Mouse (Mus musculus) macrophage (primary cell): Measurements from ENCODE around the gene Folr2. TPM values are rescaled to one million over a fixed set of nuclear protein-coding genes. Genes with fewer than 3 reads are reported as not detected.

Experiments
- H3K27ac ChIP-seq: fragments of 350-480 bp; formaldehyde crosslinking; 2 replicates; pipeline ENCODE4 v1.9.0; 2021
- H3K36me3 ChIP-seq: fragments of 350-480 bp; formaldehyde crosslinking; 2 replicates; pipeline ENCODE4 v1.9.0; 2021; ENCODE audit errors: inconsistent target
- H3K4me3 ChIP-seq: fragments of 350-480 bp; formaldehyde crosslinking; 2 replicates; pipeline ENCODE4 v1.9.0; 2021; ENCODE audit errors: inconsistent target
- H3K79me2 ChIP-seq: fragments of 350-480 bp; formaldehyde crosslinking; 2 replicates; pipeline ENCODE4 v1.9.0; 2021; ENCODE audit errors: inconsistent target
- WGBS: methylation state at CpG from one replicate; pipeline ENCODE4 v1.1.7; 2026; ENCODE audit warnings: inconsistent platforms; ENCODE audit not compliant: missing documents; 5-methylcytosine and 5-hydroxymethylcytosine counted together
- polyA plus RNA-seq: library from polyadenylated mRNA; stranded (reverse); fragments of 250-400 nt; gene quantifications from 3 replicates; pipeline ENCODE4 v1.2.4, GENCODE M21; 2018; ENCODE audit warnings: inconsistent platforms
- total RNA-seq, 78 experiments: library from RNA; depleted of rRNA; stranded (reverse); fragments of 250-400 nt; gene quantifications; 1 replicate in 9 of 78; 2 replicates in 24 of 78; 3 replicates in 43 of 78; 4 replicates in 2 of 78; pipeline ENCODE4 v1.2.4; 2018; ENCODE audit warnings: inconsistent platforms in 56 of 78

The Folr2 gene
- 10 to 100 TPM in 1 of 26 experiments, 1 to 10 TPM in 22, under 1 TPM in 1, not detected in 2; 0.96 to 11.9 (median 3.2) TPM for total RNA-seq (2018; cell fraction: chromatin; rRNA removed)
- 10 to 100 TPM; 14.4 to 29.0 (median 19.4) TPM for total RNA-seq (2018; cell fraction: cytosol; rRNA removed)
- 10 to 100 TPM in 16 of 26 experiments, 1 to 10 TPM in 10; 3.9 to 43.1 (median 11.1) TPM for total RNA-seq (2018; cell fraction: nucleus; rRNA removed)
- polyA plus RNA-seq: 21.1 to 134 TPM (median 134 TPM) in 3 replicates

DNA sequence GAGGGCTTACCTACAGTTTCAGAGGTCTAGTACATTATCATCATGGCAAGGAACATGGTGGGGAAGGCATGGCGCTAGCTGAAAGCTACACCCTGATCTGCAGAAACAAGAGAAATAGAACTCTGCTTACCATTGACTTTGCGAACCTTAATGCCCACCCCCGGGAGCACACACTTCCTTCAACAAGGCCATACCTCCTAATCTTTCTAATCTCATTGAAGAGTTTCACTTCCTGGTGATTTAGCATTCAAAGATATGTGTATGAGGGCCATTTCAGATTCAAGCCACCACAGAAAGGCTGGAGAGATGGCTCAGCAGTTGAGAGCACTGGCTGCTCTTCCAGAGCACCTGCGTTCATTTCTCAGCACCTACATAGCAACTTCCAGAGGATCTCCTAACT, at the start of gene Folr2:
Gene Folr2, minus strand, starts transcription at position 101 of the 400 bp plus-strand sequence.
- no peaks in the 10 kb centered on the region for H3K36me3 ChIP-seq
- no peaks in the 10 kb centered on the region for H3K79me2 ChIP-seq
- peak within 1 kb of the TSS; percentile 21; the same call in 1 of the 2 replicates for H3K27ac ChIP-seq
- 66% methylated on average over 4 of the region's 4 CpGs for WGBS
- no peak within 1 kb of the TSS for H3K4me3 ChIP-seq

DNA sequence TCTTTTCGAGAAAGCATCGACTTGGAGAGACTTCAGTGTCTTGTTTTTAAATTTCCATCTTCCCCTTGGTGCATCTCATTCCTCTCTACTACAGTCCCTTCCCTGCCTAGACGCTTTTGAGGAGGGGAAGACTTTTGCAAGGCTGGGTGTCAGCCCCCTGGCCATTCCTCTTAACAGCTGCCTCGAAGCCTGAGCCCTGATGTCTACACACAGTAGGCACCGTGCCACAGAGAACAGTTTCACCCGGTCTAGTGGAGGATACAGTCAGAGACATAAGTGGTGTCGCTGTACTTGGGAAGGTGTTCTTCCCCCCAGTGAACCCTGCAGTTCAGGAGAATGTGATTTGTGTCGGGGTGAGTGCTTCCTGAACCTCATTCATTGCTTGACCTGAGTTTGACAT, 49.7 kb upstream of the Folr2 start:
- Histone ChIP-seq H3K27ac (peak overlapping the region; percentile 99), H3K4me3 (peak overlapping the region; percentile 81), H3K79me2 (peaks cover 55% of the 10 kb centered on the region), H3K36me3 (peaks cover 19% of the 10 kb centered on the region)
- 3% methylated on average over 8 of the region's 8 CpGs for WGBS

DNA sequence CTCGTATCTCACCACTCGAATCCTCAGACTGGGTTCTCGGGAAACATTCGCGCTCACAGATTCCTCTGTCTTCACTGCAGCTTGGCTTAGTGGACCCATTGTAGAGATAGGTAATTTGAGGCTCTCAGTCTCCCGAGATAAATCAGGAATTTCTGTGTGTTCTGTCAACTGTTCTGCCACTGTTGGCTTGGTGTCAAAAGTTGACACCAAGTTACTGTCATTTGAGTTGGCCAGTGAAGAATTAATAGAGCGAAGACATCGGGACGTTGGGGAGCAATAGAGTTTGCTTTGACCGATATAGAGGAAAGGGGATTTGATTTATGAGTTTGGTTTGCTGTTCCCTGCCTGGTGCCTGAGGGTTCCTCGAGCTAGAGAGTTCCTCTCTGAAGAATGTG, 49.3 kb upstream of the Folr2 start, which contains the start of gene Tomt:
Gene Tomt, minus strand, starts transcription at position 73 of the 395 bp plus-strand sequence.
- Histone ChIP-seq H3K27ac (peak within 1 kb of the TSS; percentile 99), H3K79me2 (peaks cover 53% of the 10 kb centered on the region), H3K36me3 (peaks cover 15% of the 10 kb centered on the region), H3K4me3 (peak within 1 kb of the TSS; percentile 81)
- WGBS: 0% methylated on average over 11 of the region's 11 CpGs

DNA sequence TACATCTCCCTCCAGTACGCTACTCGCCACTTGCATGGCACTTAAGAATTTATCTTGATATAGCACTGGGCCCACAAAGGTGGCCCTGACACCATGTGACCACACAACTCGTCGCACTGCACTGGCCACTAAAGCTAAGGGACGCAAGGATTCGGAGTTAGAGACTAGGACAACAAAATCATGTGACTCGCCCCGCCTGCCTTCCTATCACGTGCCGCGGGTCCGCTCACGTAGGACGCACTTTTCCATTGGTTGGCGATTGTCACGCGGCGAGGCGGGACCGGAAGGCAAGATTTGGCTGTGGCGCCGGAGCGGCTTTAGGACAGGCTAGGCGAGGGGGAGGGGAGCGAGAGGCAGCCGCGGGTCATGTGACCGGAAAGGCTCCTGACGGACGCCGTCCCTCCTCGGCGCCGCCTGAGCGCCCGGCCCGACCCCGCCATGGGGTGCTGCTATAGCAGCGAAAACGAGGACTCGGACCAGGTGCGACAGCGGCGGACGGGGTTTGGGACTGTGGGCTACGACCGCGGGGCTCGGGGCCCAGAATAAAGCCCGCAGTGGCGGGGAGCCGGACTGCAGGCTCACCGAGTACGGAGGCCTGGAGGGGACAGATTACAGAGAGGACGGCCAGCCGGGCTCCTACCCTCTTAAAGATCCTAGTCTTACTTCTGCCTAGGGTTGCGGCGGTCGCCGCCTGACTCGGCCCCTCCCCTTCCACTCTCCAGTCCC, 48.7 kb upstream of the Folr2 start, which contains the start of gene Lamtor1:
Gene Lamtor1, plus strand, starts transcription at position 344 of the 726 bp plus-strand sequence.
- H3K27ac ChIP-seq: peak within 1 kb of the TSS; percentile 99
- peaks cover 48% of the 10 kb centered on the region for H3K79me2 ChIP-seq
- peak within 1 kb of the TSS; percentile 81 for H3K4me3 ChIP-seq
- under 1% methylated on average over 61 of the region's 61 CpGs for whole genome bisulfite sequencing
- peaks cover 9% of the 10 kb centered on the region for H3K36me3 ChIP-seq

DNA sequence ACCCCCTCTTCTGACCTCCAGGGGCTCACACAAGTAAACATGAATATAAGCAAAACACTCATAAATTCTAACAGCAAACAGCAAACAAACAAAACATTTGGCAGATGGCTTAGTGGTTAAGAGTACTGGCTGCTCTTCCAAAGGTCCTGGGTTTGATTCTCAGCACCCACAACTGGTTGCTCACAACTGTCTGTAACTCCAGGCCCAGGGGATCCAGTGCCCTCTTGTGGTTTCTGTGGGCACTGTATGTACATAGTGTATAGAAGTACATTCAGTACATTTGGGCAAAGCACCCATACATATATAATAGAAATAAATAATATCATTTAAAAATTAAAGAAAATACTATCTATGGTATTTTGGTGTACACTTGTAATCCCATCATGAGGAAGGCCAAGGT, 45.9 kb upstream of the Folr2 start:
- Histone ChIP-seq H3K79me2 (peaks cover 19% of the 10 kb centered on the region), H3K4me3 (no peak overlapping the region), H3K27ac (no peak overlapping the region)

DNA sequence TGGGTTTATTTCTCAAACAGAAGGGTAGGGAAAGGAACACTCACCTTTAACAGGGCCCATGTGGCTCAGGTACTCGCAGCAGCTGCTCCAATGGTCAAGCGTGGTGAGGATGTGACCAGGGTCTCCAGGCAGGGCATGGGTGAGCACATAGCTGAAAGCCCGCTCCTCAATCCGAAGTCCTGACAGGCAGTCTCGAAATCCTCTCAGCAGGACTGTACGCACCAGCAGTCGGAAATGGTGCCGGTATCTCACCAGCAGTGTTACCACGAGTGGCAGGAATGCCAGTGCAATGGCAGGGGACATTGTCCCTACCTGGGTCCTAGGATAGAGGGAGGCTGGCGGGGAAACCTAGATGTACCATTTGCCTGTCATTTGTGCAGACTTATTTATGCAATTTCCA, 45.0 kb upstream of the Folr2 start:
- WGBS: 93% methylated on average over 10 of the region's 10 CpGs
- peaks cover 19% of the 10 kb centered on the region; the same call in 1 of the 2 replicates for H3K79me2 ChIP-seq
- no peak overlapping the region for H3K4me3 ChIP-seq
- peak overlapping the region; percentile 90 for H3K27ac ChIP-seq
- H3K36me3 ChIP-seq: no peaks in the 10 kb centered on the region

More for the DNA sequence above, 45.9 kb upstream of the Folr2 start:
- no peaks in the 10 kb centered on the region for H3K36me3 ChIP-seq

DNA sequence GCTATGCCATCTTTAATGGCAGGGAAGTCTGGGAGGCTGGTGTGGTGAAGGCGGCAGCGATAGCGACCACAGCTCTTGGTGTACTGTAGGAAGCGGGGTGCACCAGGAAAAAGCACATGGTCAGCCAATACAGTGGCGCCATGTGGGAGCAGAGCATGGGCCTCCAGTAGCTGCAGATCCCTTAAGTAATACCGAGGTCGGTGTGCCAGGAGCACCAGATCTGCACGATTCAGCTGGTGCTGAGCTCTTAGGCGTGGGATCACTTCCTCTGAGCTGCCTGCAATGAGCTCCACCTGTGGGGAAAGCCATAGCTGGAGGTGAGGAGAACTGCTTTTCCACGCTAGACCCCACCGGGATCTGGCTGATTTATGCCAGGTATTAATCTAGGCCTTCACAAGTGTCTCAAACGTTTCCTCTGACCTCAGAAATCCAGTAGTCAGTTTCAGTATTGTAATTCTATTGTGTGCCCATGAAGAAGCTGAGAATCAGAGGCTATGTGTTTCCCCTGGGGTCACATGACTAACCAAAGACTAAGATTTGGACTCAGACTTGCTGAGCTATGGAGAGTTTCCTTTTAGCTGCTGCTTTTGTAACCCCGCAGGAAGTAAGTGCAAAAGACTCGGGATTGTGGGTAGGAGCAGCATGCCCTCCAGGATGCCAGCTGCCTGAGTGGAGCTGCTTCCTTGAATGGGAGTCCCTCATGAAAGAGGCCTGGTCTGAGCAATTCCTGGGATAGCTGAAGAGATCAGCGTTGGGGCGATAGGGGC, 43.5 kb upstream of the Folr2 start:
- peaks cover 11% of the 10 kb centered on the region; the same call in 1 of the 2 replicates for H3K79me2 ChIP-seq
- no peak overlapping the region for H3K4me3 ChIP-seq
- H3K36me3 ChIP-seq: no peaks in the 10 kb centered on the region
- H3K27ac ChIP-seq: peak overlapping the region; percentile 90
- WGBS: 72% methylated on average over 16 of the region's 16 CpGs

DNA sequence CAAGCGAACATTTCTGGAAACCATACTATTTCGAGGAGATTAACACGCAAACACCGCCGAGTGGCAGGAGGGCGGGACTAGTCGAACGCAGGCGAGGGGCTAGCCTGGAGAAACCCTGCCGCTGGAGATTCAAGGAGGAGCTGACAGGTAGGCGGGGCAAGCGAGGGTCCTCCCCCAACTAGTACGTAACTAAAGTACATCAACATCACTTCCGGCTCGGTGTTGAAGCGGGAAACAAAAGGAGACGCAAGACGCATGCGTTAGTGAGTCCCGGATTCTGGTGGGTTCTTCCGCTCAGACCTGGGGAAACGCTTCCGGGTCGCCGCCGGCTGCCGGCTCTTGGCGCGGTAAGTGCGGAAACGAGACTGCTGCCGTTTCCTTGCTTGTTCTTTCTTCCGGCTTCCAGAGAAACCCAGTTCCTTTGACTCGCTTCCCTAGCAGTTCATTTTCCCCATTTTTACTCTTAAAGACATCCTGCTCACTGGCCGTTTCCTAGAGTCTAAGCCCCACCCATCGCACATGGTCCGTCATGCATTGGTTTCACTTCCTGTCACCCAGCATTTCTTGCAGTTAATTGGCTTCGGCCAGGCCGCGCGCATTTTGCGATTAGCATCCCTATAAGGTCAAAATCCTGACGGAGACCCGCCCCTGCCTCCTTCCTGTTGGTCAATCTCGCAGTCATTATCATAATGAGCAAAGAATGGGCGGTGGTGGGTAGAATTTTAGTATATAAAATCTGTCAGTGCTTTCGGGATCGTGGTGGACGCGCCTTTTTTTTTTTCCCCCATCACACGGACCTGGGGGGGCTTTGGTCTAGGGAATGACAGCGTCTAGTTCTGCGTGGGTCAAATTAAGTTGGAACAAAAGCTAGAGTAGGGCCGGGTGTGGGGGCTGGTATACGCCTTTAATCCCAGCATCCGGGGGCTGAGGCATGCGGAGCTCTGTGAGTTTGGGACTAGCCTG, 39.4 kb upstream of the Folr2 start:
- peaks cover 7% of the 10 kb centered on the region; the same call in 1 of the 2 replicates for H3K79me2 ChIP-seq
- under 1% methylated on average over 57 of the region's 57 CpGs for WGBS
- peak overlapping the region; percentile 61 for H3K4me3 ChIP-seq
- peak overlapping the region; percentile 97 for H3K27ac ChIP-seq
- no peaks in the 10 kb centered on the region for H3K36me3 ChIP-seq

DNA sequence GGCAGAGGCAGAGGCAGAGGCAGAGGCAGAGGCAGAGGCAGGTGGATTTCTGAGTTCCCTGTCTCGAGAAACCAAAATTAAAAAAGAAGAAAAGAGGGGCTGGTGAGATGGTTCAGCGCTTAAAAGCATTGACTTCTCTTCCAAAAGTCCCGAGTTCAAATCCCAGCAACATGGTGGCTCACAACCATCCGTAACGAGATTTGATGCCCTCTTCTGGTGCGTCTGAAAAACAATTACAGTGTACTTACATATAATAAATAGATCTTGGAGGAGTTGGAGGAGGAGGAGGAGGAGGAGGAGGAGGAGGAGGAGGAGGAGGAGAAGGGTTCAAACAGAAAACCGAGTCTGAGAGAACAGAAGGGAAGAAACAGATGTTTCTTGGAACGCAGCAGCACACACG, 38.7 kb upstream of the Folr2 start:
- 51% methylated on average over 8 of the region's 9 CpGs for WGBS
- Histone ChIP-seq H3K36me3 (no peaks in the 10 kb centered on the region), H3K79me2 (peaks cover 7% of the 10 kb centered on the region; the same call in 1 of the 2 replicates), H3K4me3 (peak overlapping the region; percentile 61), H3K27ac (peak overlapping the region; percentile 97)

DNA sequence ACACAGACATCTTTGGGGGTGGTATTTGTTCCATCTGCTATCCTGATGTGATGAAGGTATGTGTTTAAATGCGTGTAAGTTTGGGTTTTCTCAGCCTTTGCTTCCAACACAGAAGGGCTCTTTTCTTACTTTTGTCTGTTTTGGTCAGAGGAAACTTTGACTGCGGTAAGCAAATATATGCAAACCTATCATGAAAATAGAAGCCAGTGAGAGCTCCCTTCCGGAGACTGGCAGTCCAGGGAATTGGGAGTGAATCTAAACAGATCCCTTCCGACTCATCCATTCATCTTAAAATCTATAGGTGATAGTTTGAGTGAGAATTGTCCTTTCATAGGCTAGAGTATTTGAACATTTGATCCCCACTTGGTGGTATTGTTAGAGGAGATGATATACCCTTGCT, 31.5 kb upstream of the Folr2 start:
- H3K79me2 ChIP-seq: no peaks in the 10 kb centered on the region
- no peak overlapping the region for H3K4me3 ChIP-seq
- peaks cover 23% of the 10 kb centered on the region; the same call in 1 of the 2 replicates for H3K36me3 ChIP-seq
- no peak overlapping the region for H3K27ac ChIP-seq
- WGBS: 92% methylated on average over 4 of the region's 4 CpGs

DNA sequence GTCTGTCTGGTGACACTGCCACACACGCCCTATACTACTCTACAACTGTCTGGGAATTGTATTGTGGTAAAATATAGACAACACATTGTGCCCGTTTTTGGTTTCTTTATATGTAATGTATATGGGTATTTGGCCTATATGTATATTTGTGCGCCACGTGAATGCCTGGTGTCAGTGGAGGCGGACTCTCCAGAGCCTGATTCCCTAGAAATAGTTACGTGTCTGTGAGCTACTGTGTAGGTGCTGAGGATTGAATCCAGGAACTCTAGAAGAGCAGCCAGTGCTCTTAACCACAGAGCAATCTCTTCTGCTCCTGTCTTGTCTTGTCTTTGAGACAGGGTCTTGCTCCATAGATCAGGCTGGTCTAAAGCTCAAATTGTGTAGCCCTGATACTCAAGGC, 29.3 kb upstream of the Folr2 start:
- 92% methylated on average over 6 of the region's 6 CpGs for WGBS
- no peak overlapping the region for H3K27ac ChIP-seq
- no peak overlapping the region for H3K4me3 ChIP-seq
- H3K79me2 ChIP-seq: no peaks in the 10 kb centered on the region
- H3K36me3 ChIP-seq: peaks cover 39% of the 10 kb centered on the region; the same call in 1 of the 2 replicates

DNA sequence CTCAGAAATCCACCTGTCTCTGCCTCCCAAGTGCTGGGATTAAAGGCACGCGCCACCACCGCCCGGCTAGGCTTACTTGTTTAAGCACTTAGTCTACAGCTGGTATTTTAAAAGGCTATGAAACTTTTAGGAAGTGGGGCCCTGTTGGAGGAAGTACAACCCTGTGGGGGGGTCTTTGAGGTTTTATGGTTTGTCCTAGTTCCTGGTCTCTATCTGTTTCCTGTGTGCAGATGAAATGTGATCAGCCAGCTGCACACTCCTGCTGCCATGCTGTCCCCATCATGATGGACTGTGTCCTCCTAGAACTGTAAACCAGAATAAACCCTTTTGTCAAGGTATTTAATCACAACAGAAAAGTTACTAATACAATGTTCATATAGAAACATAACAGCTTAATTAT, 27.2 kb upstream of the Folr2 start:
- Histone ChIP-seq H3K36me3 (peaks cover 42% of the 10 kb centered on the region; the same call in 1 of the 2 replicates), H3K79me2 (no peaks in the 10 kb centered on the region), H3K4me3 (no peak overlapping the region), H3K27ac (no peak overlapping the region)
- 83% methylated on average over 1 of the region's 4 CpGs for WGBS

DNA sequence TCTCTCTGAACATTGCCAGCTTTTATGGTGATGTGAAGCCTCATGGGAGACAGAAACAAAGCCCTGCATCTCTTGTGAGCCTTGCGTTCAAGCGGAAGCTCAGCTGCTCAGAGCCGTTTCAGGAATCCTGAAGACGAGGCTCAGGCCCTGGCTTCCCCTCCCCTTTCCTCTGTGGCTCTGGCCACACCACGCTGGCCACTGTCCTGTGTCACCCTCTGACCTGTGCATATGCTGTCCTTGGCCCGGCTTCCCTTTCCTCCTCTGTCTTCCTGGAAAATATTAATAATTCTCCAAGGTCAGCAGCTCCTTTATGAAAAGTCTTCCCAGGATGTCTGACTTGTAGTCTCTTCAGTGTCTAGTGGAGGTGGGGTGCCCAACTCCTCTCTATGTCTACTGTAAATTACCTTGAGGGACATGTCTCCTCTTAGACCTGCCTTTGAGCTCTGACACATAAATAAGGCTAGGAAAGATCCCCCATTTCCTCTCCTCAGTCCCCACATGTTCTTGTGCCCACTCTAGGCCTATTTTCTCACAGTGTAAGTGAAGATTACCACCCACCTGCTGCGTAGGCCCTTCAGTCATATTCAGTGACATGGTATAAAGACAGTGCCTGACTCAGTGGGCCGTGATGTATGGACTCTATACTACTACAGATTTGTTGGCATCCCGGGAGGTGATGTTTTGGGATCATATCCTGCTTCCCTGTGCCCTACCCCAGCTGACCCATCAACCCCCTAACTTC, 25.6 kb upstream of the Folr2 start:
- no peaks in the 10 kb centered on the region for H3K79me2 ChIP-seq
- peaks cover 42% of the 10 kb centered on the region; the same call in 1 of the 2 replicates for H3K36me3 ChIP-seq
- WGBS: 91% methylated on average over 9 of the region's 9 CpGs
- no peak overlapping the region for H3K27ac ChIP-seq
- no peak overlapping the region for H3K4me3 ChIP-seq
